Mouse (Mus musculus): ENCODE measurements around the gene Fam129b. TPM values are rescaled to one million over a fixed set of nuclear protein-coding genes. Genes with fewer than 3 reads are reported as not detected.

The Fam129b gene
- polyA plus RNA-seq, 1 experiment, result 90.1 TPM

DNA sequence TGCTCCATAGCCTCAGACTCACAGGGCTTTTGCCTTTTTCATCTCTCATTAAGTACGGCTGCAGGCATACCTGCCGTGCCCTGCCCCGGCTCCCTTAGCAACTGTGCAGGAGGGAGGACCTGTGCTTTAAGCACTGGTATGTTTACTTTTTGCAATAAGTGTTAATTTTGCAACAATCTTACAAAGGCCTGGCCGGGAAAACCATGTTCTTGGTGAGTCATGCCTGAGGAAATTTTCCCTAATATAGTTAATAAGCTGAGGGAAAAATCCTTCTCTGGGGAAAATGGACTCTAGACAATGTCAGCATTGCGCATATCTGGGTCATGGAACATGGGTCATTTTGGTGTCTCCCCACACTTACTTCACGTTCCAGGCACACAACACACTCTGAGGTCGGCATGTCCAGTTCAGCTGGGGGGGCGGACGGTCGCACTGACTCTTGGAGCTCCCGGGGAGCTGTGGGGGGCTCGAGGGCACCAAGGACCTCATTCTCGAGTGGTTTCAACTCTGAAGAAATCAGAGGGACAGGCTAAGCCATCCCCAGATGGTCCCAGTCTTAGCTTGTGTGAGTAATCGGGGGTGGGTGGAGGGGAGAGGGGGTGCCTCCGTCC, 51.8 kb downstream of the Fam129b start:
- H3K4me1 ChIP-seq (ENCODE audit: control insufficient read depth, insufficient read depth, low read length), result no peaks in the 10 kb centered on the region
- TF ChIP-seq CTCF (IDR thresholded peaks at IDR 0.05; ENCODE audit: low read depth, low read length) (no peak), POLR2A (IDR thresholded peaks at IDR 0.05; ENCODE audit: borderline replicate concordance, low read depth, low read length) (no peak)
- H3K4me3 ChIP-seq (ENCODE audit: insufficient read depth, low read length), result no peak overlapping the region
- H3K27ac ChIP-seq (ENCODE audit: insufficient read depth, low read depth, low read length), result no peak overlapping the region

DNA sequence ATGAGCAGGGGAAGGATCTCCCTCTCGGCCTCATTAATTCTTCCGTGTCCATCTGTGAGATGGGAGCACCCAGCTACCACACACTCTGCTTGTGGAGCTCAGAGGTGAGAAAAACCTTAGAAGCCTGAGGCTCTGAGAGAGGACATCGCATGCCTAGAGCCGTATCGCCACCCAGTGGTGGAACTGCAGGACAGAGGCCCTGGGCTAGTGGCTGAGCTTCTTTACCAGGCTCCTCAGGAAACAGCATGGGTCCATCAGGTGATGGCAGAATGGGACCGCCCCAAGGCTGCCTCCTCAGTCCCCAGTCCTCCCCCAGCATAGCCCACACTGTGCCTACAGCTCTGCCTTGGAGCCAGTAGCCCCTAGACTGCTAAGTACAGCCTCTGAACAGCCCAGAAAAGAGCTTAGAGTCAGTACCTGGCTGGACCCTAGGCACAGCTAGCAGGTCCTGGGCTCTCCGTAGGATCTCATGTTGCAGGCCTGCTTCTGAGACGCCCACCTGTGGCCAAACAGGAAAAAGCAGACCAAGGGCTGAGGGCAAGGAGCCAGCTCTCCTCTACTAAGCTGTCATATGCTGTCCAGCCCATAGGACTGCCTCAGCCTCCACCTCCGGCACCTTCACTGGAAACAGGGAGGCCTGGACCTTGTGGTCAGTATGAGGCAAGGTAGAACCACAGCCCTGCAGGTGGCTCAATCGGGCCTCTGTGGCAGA, 52.5 kb downstream of the Fam129b start:
- Histone ChIP-seq H3K4me1 (ENCODE audit: control insufficient read depth, insufficient read depth, low read length) (no peaks in the 10 kb centered on the region), H3K27ac (ENCODE audit: insufficient read depth, low read depth, low read length) (no peak overlapping the region)
- TF ChIP-seq POLR2A (IDR thresholded peaks at IDR 0.05; ENCODE audit: borderline replicate concordance, low read depth, low read length), result no peak
- TF ChIP-seq CTCF (IDR thresholded peaks at IDR 0.05; ENCODE audit: low read depth, low read length), result peak; percentile 70

DNA sequence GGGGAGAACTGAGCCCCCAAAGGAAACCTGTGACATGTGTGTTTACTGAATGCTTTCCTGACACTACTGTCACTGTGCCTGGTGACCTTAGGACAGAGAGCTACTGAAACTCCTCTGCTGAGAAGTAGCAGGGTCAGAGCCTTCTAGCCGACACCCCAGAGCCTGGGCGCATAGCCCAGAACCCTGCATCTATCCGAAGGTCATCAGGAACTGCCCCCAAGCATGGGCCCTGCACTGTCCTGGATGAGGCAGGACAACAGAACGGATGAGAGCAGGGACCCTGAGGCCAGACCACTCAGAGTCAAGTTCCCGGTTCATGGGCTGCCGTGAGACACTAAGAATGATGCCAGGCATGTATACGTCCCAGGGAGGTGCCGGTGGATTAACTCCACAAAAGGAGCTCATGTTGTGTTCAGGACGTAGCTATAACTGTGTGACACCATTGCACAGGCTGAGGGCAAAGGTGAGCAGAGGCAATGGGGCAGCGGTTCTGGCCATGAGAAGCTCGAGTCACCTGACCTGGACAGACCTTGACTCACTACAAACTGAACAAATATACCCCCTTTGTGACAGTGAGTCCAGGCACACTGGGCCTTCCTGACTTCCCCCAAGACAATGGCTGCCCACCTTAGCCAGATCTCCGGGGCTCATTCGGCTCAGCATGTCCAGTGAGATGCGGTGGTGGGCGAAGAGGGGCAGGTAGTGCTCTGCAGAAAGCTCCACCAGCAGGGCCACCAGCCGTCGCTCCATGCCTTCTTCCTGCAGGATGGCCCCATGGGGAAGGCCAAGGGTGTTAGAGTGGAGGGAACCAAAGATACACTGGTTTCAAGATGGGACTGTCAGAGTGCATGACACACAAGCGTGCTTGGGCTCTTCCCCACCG, 53.3 kb downstream of the Fam129b start:
- no peak overlapping the region for H3K27ac ChIP-seq (ENCODE audit: insufficient read depth, low read depth, low read length)

More for the DNA sequence above, 52.5 kb downstream of the Fam129b start:
- no peak overlapping the region for H3K4me3 ChIP-seq (ENCODE audit: insufficient read depth, low read length)

DNA sequence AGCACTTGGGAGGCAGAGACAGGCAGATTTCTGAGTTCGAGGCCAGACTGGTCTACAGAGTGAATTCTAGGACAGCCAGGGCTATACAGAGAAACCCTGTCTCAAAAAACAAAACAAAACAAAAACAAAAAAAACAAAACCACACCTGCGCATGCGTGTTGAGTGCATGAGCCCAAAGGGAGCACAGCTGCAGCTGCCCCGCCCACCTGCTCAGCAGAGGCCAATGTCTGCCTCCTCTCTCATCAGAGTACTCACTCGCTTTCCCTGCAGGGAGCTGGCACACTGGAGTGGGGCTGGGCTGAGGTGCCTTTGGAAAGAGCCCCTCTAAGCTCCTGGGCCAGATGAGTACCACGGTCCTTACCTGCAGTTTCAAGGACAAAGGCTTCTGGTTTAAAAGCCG, 55.8 kb downstream of the Fam129b start:
- no peak for TF ChIP-seq POLR2A (IDR thresholded peaks at IDR 0.05; ENCODE audit: borderline replicate concordance, low read depth, low read length)
- no peak for TF ChIP-seq CTCF (IDR thresholded peaks at IDR 0.05; ENCODE audit: low read depth, low read length)
- Histone ChIP-seq H3K4me1 (ENCODE audit: control insufficient read depth, insufficient read depth, low read length) (no peaks in the 10 kb centered on the region), H3K27ac (ENCODE audit: insufficient read depth, low read depth, low read length) (no peak overlapping the region), H3K4me3 (ENCODE audit: insufficient read depth, low read length) (no peak overlapping the region)

More for the DNA sequence above, 53.3 kb downstream of the Fam129b start:
- Histone ChIP-seq H3K4me1 (ENCODE audit: control insufficient read depth, insufficient read depth, low read length) (no peaks in the 10 kb centered on the region), H3K4me3 (ENCODE audit: insufficient read depth, low read length) (no peak overlapping the region)
- TF ChIP-seq POLR2A (IDR thresholded peaks at IDR 0.05; ENCODE audit: borderline replicate concordance, low read depth, low read length) (no peak), CTCF (IDR thresholded peaks at IDR 0.05; ENCODE audit: low read depth, low read length) (no peak)

DNA sequence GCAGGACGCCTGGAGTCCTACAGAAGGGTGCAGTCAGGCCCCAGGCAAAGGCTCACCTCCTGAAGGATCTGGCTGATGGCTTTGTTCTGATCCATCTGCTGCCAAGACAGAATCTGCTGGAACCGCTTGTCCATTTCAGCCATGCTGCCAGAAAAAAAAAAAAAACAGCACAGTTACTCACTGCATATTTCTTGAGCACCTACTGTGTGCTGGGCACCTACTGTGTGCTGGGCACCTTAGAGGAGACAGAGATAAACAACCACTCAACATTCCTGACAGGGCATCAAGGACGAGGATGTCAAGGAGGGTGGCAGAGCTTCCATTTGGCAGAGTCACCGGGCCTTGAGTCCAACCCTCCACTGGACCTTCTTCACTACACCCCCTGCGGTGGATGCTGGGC, 62.8 kb downstream of the Fam129b start:
- Histone ChIP-seq H3K27ac (ENCODE audit: insufficient read depth, low read depth, low read length) (no peak overlapping the region), H3K4me3 (ENCODE audit: insufficient read depth, low read length) (no peak overlapping the region), H3K4me1 (ENCODE audit: control insufficient read depth, insufficient read depth, low read length) (peaks cover 8% of the 10 kb centered on the region; the same call in 1 of the 2 replicates)
- TF ChIP-seq POLR2A (IDR thresholded peaks at IDR 0.05; ENCODE audit: borderline replicate concordance, low read depth, low read length) (no peak), CTCF (IDR thresholded peaks at IDR 0.05; ENCODE audit: low read depth, low read length) (no peak)

DNA sequence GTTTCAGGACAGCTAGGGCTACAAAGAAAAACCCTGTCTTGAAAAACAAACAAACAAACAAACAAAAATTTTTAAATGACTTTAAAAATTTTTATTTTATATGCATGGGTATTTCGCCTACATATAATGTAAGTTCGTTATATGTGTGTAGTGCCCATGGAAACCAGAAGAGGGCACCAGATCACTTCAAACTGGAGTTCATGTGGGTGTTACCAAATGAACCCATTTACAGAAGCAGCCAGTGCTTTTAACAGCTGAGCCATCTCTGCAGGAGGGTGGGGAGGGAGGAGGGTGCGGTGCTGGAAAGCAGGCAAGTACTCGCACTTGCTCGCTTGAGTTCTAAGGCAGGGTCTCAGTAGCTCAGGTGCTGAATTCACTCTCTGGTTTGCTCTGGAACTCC, 63.5 kb downstream of the Fam129b start:
- H3K4me3 ChIP-seq (ENCODE audit: insufficient read depth, low read length), result no peak overlapping the region
- TF ChIP-seq CTCF (IDR thresholded peaks at IDR 0.05; ENCODE audit: low read depth, low read length) (no peak), POLR2A (IDR thresholded peaks at IDR 0.05; ENCODE audit: borderline replicate concordance, low read depth, low read length) (no peak)
- no peak overlapping the region for H3K27ac ChIP-seq (ENCODE audit: insufficient read depth, low read depth, low read length)
- H3K4me1 ChIP-seq (ENCODE audit: control insufficient read depth, insufficient read depth, low read length), result peaks cover 8% of the 10 kb centered on the region; the same call in 1 of the 2 replicates

DNA sequence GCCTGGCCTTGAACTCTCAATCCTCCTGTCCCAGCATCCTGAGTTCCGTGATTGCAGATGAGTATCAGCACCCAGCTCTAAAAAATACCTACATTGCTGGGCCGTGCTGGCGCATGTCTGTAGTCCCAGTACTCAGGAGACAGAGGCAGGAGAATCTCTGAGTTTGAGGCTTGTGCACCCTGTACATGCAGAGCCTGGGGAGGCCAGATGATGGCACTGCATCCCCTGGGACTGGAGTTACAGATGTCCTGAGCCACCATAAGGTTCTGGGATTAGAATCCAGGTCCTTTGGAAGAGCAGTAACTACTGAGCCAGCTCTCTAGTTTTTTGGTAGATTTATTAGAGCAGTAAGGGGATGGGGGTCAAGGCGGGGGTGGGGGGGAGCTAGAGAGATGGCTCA, 64.6 kb downstream of the Fam129b start:
- Histone ChIP-seq H3K4me1 (ENCODE audit: control insufficient read depth, insufficient read depth, low read length) (peaks cover 8% of the 10 kb centered on the region; the same call in 1 of the 2 replicates), H3K27ac (ENCODE audit: insufficient read depth, low read depth, low read length) (no peak overlapping the region), H3K4me3 (ENCODE audit: insufficient read depth, low read length) (no peak overlapping the region)
- TF ChIP-seq POLR2A (IDR thresholded peaks at IDR 0.05; ENCODE audit: borderline replicate concordance, low read depth, low read length) (no peak), CTCF (IDR thresholded peaks at IDR 0.05; ENCODE audit: low read depth, low read length) (no peak)

DNA sequence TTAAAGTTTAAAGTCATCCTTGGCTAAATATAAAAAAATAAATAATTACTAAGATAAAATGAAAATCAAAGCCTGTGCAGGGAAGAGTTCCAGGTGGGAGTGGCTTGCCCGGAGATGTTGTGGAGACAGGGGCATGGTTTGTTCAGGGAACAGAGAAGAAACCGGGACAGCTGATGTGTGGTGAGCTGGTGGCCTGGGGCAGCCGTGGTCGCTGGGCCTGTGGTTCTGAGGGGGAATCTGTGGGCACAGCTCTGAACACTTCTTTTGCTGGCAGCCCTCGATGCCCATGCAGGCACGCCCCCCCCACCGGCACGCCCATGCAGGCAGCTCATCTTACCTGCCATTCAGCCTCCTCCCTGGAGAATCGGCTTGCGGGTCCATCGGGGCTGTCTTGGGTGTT, 71.5 kb downstream of the Fam129b start:
- H3K4me3 ChIP-seq (ENCODE audit: insufficient read depth, low read length), result no peak overlapping the region
- H3K4me1 ChIP-seq (ENCODE audit: control insufficient read depth, insufficient read depth, low read length), result no peaks in the 10 kb centered on the region
- H3K27ac ChIP-seq (ENCODE audit: insufficient read depth, low read depth, low read length), result no peak overlapping the region
- TF ChIP-seq POLR2A (IDR thresholded peaks at IDR 0.05; ENCODE audit: borderline replicate concordance, low read depth, low read length) (no peak), CTCF (IDR thresholded peaks at IDR 0.05; ENCODE audit: low read depth, low read length) (no peak)

DNA sequence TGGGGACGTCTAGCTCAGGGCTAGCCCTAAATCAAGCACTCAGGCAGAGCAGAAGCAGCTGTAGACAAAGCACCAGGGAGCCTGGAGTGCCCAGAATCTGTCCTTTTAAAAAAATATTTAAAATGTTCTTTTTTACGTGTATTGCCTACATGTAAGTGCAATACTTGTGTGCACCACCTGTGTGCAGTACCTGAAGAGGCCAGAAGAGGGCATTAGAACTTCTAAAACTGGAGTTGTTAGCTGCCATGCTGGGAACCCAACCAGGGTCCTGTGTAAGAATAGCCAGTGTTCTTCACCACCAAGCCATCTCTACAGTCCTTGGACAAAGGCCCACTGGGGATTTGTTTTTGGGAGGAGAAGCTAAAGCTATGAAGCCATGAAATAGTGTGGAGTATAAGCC, 78.7 kb downstream of the Fam129b start:
- H3K4me1 ChIP-seq (ENCODE audit: control insufficient read depth, insufficient read depth, low read length), result no peaks in the 10 kb centered on the region
- H3K27ac ChIP-seq (ENCODE audit: insufficient read depth, low read depth, low read length), result no peak overlapping the region
- TF ChIP-seq CTCF (IDR thresholded peaks at IDR 0.05; ENCODE audit: low read depth, low read length), result no peak
- H3K4me3 ChIP-seq (ENCODE audit: insufficient read depth, low read length), result no peak overlapping the region

Data from bone marrow macrophage, adult 2 months (primary cell).